Mouse (Mus musculus) heart, postnatal 4 days (tissue): Measurements from ENCODE around the gene Akap14. TPM values are rescaled to one million over a fixed set of nuclear protein-coding genes. Genes with fewer than 3 reads are reported as not detected.

Experiments used
- DNase-seq: peaks from one replicate; pipeline ENCODE4 v3.0.0; 2021
- total RNA-seq, 2 experiments: library from RNA; stranded (reverse); gene quantifications; 2 replicates each; pipeline ENCODE4 v1.2.3; 2021

Akap14 gene
- total RNA-seq, 2 experiments from 2014 or later, result not detected

DNA sequence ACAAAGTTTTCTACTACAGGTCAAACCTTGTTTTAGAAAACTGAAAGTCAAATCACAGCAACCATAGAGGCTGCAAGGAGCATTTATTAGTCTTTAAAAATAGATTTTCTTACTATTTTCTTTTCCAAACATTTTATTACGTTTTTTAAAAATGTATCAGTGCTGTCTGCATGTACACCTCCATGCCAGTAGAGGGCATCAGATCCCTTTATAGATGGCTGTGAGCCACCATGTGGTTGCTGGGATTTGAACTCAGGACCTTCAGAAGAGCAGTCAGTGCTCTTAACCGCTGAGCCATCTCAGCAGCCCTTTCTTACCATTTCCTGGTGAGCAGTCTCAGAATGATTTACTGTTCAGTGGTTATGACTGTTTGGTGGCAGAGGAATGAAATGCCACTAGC lies 64.8 kb downstream of the Akap14 start:
- DNase-seq, result no peak

Other genes with a start within 250 kb of the Akap14 start
- gene Sept6, start 177.0 kb downstream of the Akap14 start, total RNA-seq, result 10 to 100 TPM; 44.5 to 47.9 TPM
- not detected for gene Sowahd, start 120.0 kb downstream of the Akap14 start, total RNA-seq
- gene Rpl39, start 83.4 kb downstream of the Akap14 start, total RNA-seq, result 100 to 1,000 TPM; 610 to 627 TPM
- gene Upf3b, start 58.5 kb downstream of the Akap14 start, total RNA-seq, result 10 to 100 TPM in 1 of 2 experiments, 1 to 10 TPM in 1; 9.6 to 11.0 TPM
- gene Nkap, start 42.0 kb downstream of the Akap14 start, total RNA-seq, result 10 to 100 TPM; 14.2 to 15.1 TPM
- gene Ndufa1, start 22.3 kb upstream of the Akap14 start, total RNA-seq, result 100 to 1,000 TPM; 565 to 671 TPM
- 1 to 10 TPM; 3.1 to 3.7 TPM for gene Rnf113a1, start 22.4 kb upstream of the Akap14 start, total RNA-seq
- not detected for gene Gm9, start 42.2 kb upstream of the Akap14 start, total RNA-seq
- gene Rhox1, start 53.4 kb upstream of the Akap14 start, total RNA-seq, result not detected
- not detected for gene Rhox2a, start 76.1 kb upstream of the Akap14 start, total RNA-seq
- gene Rhox3a, start 81.1 kb upstream of the Akap14 start, total RNA-seq, result not detected
- not detected for gene Rhox4a, start 96.5 kb upstream of the Akap14 start, total RNA-seq
- gene Rhox3a2, start 211.2 kb upstream of the Akap14 start, total RNA-seq, result not detected
- not detected for gene Rhox4a2, start 222.0 kb upstream of the Akap14 start, total RNA-seq
- gene Rhox2b, start 243.2 kb upstream of the Akap14 start, total RNA-seq, result not detected